Mouse (Mus musculus): ENCODE results near the gene Gm30302.

DNA sequence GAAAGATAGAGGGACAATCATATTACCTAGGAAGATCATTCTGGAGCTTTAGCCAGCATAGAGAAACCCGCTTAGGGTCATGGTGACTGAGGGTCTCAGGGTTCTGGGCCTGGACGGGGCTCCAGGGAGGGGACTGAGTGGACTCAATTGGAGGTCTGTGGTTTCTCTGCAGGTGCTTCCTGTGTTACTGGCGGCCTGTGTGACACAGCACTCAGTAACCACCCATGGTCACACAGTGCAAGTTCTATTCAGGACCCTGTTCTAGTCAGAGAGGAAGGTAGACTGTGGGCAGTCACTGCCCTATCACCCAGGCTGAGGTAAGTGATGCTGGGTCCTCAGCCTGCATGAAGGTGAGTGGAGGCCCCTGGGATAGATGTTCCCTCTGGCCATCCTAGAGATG is 14.9 kb downstream of the Gm30302 start:
- TF ChIP-seq TAL1 (IDR thresholded peaks at IDR 0.05; ENCODE audit: low read length) (no peak), GATA1 (IDR thresholded peaks at IDR 0.05; ENCODE audit: low read length) (no peak)

Measured in erythroblast, embryonic 14.5 days (primary cell).